Mouse (Mus musculus) frontal cortex, postnatal 14 days (tissue): Measurements from ENCODE around the gene Faap100.

Source experiments
- DNase-seq, 2 experiments: peaks; one replicate each; pipeline ENCODE4 v3.0.0; 2022; ENCODE audit warnings: low spot score in 2 of 2

Gene Faap100

DNA sequence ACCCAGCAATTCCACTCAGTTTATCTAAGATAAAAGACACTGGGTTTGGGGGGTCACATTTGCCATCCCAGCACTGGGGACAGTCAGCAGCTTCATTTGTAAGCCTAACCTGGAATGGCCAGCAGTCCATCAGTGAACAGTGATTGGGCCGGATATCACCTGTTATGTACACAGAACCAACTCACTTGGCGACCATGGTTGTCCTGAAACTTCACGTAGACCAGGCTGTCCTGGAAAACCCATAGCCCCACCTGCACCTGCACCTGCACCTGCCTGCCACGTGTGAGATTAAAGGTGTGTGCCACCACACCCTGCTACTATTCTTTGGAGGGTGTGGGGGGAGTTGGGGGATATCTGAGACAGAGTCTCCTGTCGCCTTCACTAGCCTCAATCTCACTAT lies 59.3 kb downstream of the Faap100 start:
- DNase-seq = no peak
